Mouse (Mus musculus): ENCODE data around the gene Abcc8.

- TF ChIP-seq GATA1 (IDR thresholded peaks at IDR 0.05; ENCODE audit: borderline replicate concordance, low read length): no peak
- no peak for TF ChIP-seq FLI1 (IDR thresholded peaks at IDR 0.05; ENCODE audit: low read length)
Measured at GRCm38 (mm10) chr7:46111938-46112337, 67.9 kb downstream of the Abcc8 start.

Data from megakaryocyte, embryonic 14.5 days (primary cell).